Mouse (Mus musculus) embryonic fibroblast, embryonic 13.5 days (primary cell): Measurements from ENCODE around the gene Sbp. TPM values are rescaled to one million over a fixed set of nuclear protein-coding genes. Genes with fewer than 3 reads are reported as not detected.

ENCODE experiments used
- H3K27ac ChIP-seq: 2 replicates; pipeline ENCODE4 v1.5.1; 2012; ENCODE audit warnings: low read length, control low read depth, inconsistent platforms; ENCODE audit not compliant: insufficient read depth
- H3K4me1 ChIP-seq: 2 replicates; pipeline ENCODE4 v1.6.1; 2011; ENCODE audit warnings: low read length; ENCODE audit not compliant: control insufficient read depth, insufficient read depth
- H3K4me3 ChIP-seq: 2 replicates; pipeline ENCODE4 v1.5.1; 2011; ENCODE audit warnings: mild to moderate bottlenecking, control low read depth, low read length; ENCODE audit not compliant: insufficient read depth
- CTCF ChIP-seq: IDR thresholded peaks from 2 replicates; pipeline ENCODE4 v1.5.1; 2011; ENCODE audit warnings: mild to moderate bottlenecking, control low read depth, low read length, moderate library complexity, borderline replicate concordance; ENCODE audit not compliant: insufficient read depth
- POLR2A ChIP-seq: IDR thresholded peaks from 2 replicates; pipeline ENCODE4 v1.6.1; 2011; ENCODE audit warnings: low read depth, mild to moderate bottlenecking, control low read depth, low read length, moderate library complexity
- polyA plus RNA-seq: library from polyadenylated mRNA; stranded (reverse); fragments of >200 nt; gene quantifications from 2 replicates; pipeline ENCODE4 v1.2.4, GENCODE M21; 2011; ENCODE audit warnings: low read depth; ENCODE audit not compliant: missing spikeins, insufficient read length

Sbp gene
- polyA plus RNA-seq, 1 experiment, result not detected

- Histone ChIP-seq H3K4me3 (no peak overlapping the region), H3K27ac (no peak overlapping the region), H3K4me1 (no peaks in the 10 kb centered on the region)
- TF ChIP-seq CTCF, result no peak
- no peak for TF ChIP-seq POLR2A
These were observed 43.5 kb downstream of the Sbp start for GRCm38 (mm10) chr17:23984989-23985388.

DNA sequence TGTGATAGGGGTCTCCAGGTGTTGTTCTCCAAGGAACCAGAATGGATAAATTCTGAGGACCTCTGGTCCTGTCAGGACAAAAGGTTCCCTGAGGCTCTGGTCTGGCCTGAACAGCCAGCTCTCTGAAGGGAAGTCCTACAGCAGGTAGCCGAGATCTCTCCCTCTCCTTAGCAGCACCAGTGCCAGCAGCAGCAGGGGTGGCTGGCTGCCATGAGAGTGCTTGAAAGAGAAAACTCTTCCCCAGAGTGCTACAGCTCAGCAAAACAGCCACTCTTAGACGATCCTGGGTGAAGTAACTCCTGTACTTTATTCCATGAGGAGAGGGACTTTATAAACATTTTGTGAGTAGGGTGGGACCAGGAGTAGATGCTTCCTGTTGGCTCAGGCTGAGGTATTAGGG is 48.3 kb downstream of the Sbp start:
- Histone ChIP-seq H3K4me3 (no peak overlapping the region), H3K27ac (no peak overlapping the region), H3K4me1 (no peaks in the 10 kb centered on the region)
- TF ChIP-seq CTCF (no peak), POLR2A (no peak)

GRCm38 (mm10) chr17:23992789-23993553 is 51.5 kb downstream of the Sbp start:
- TF ChIP-seq CTCF (no peak), POLR2A (no peak)
- H3K4me1 ChIP-seq, result peaks cover 6% of the 10 kb centered on the region
- H3K4me3 ChIP-seq, result no peak overlapping the region
- H3K27ac ChIP-seq, result no peak overlapping the region

DNA sequence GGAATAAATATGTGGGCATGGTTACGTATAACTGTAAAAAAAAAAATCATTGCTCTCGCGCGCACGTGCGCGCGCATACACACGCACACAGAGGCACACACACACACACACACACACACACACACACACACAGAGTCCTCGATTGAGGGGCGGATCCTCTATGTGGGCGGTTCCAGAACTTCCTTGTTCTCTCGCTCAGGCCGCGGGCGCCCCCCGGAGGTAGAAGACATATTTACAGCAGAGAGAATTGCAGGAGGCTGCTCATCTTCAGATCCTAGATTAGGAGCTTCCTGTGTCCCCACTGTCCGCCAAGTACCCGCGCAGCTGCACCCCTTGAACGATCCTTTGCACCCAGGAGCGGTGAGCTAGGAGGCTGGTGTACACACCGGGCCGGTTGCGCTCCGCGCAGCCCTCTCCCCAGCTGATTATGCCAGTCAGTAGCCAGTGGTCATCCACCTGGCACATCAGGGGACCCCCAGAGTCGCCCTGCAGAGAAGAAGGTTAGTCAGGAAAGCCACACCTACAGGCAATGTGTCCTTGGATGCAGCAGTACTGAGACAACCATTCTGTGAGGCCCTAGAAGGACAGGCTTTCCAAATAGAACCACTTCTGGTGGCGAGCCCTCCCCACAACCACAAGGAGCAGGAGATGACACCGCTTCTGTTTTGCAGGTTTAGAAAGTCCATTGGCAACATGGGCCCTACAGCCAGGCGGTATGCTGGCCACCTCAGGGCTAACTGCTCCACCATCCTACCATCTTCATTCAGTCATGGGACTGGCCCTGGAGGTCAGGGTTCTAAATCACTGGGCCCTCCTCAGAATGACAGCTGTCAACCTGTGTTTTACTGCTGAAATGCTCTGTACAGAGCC is 52.3 kb downstream of the Sbp start:
- TF ChIP-seq POLR2A (no peak), CTCF (0 out of 2 replicates have a peak, but pooled peaks have one; percentile 22)
- no peak overlapping the region for H3K4me3 ChIP-seq
- H3K27ac ChIP-seq, result no peak overlapping the region
- peaks cover 11% of the 10 kb centered on the region for H3K4me1 ChIP-seq

DNA sequence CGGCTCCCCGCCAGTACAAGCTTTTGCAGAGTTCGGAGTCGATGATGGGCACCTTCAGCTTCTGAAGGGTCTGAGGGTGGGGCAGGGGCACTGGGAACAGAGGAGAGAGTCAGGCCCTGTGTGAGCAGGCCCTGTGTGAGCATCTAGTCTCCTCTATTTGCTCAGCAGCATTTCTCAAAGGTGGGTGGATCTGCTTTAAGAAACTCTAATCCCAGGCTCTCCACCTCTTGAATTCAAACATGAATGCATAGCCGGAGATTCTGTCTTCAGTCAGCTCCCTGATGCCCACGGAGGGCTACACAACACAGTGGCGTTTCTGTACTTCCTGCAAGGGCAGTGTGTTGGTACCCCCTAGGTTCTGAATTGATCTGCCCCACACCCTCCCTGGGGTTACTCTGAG is 53.2 kb downstream of the Sbp start:
- Histone ChIP-seq H3K27ac (no peak overlapping the region), H3K4me1 (peaks cover 15% of the 10 kb centered on the region), H3K4me3 (no peak overlapping the region)
- TF ChIP-seq CTCF (no peak), POLR2A (no peak)

Other genes with a start within 250 kb of the Sbp start
- not detected in 2 replicates for gene 1520401A03Rik, start 218.9 kb upstream of the Sbp start, polyA plus RNA-seq
- 9.2 and 10.9 TPM in 2 replicates for gene Pkmyt1, start 215.3 kb upstream of the Sbp start, polyA plus RNA-seq
- gene Paqr4, start 200.8 kb upstream of the Sbp start, polyA plus RNA-seq, result 5.1 and 6.3 TPM in 2 replicates
- gene Kremen2, start 195.8 kb upstream of the Sbp start, polyA plus RNA-seq, result not detected in 2 replicates
- 29.3 and 33.0 TPM in 2 replicates for gene Flywch1, start 170.1 kb upstream of the Sbp start, polyA plus RNA-seq
- gene Flywch2, start 155.6 kb upstream of the Sbp start, polyA plus RNA-seq, result 2.2 and 2.8 TPM in 2 replicates
- gene Srrm2, start 151.1 kb upstream of the Sbp start, polyA plus RNA-seq, result 264 and 303 TPM in 2 replicates
- gene Elob, start 112.5 kb upstream of the Sbp start, polyA plus RNA-seq, result 303 and 364 TPM in 2 replicates
- gene Prss33, start 105.6 kb upstream of the Sbp start, polyA plus RNA-seq, result not detected in 2 replicates
- not detected in 2 replicates for gene Prss32, start 97.8 kb upstream of the Sbp start, polyA plus RNA-seq
- gene Prss41, start 97.5 kb upstream of the Sbp start, polyA plus RNA-seq, result not detected in 2 replicates
- not detected in 2 replicates for gene Prss21, start 73.6 kb upstream of the Sbp start, polyA plus RNA-seq
- gene Dcpp1, start 60.8 kb upstream of the Sbp start, polyA plus RNA-seq, result not detected in 2 replicates
- gene Dcpp2, start 60.8 kb upstream of the Sbp start, polyA plus RNA-seq, result not detected in 2 replicates
- gene Dcpp3, start 24.2 kb upstream of the Sbp start, polyA plus RNA-seq, result not detected in 2 replicates
- not detected in 2 replicates for gene Sbpl, start 13.6 kb downstream of the Sbp start, polyA plus RNA-seq
- gene Prss30, start 38.9 kb downstream of the Sbp start, polyA plus RNA-seq, result not detected in 2 replicates
- 0.62 TPM in 1 of 2 replicates, not detected in the other for gene Prss22, start 56.4 kb downstream of the Sbp start, polyA plus RNA-seq
- 0.42 TPM in 1 of 2 replicates, not detected in the other for gene Prss27, start 96.5 kb downstream of the Sbp start, polyA plus RNA-seq
- 80.8 and 83.2 TPM in 2 replicates for gene Kctd5, start 131.8 kb downstream of the Sbp start, polyA plus RNA-seq
- gene Pdpk1, start 209.3 kb downstream of the Sbp start, polyA plus RNA-seq, result 42.6 and 48.9 TPM in 2 replicates
- gene Amdhd2, start 222.1 kb downstream of the Sbp start, polyA plus RNA-seq, result 26.6 and 31.7 TPM in 2 replicates
- gene Atp6v0c, start 228.0 kb downstream of the Sbp start, polyA plus RNA-seq, result 382 and 460 TPM in 2 replicates